Mouse (Mus musculus): ENCODE measurements around the gene Ap1s1. TPM values are rescaled to one million over a fixed set of nuclear protein-coding genes. Genes with fewer than 3 reads are reported as not detected.

The Ap1s1 gene
- polyA plus RNA-seq, 2 experiments, result 112 to 146 TPM

DNA sequence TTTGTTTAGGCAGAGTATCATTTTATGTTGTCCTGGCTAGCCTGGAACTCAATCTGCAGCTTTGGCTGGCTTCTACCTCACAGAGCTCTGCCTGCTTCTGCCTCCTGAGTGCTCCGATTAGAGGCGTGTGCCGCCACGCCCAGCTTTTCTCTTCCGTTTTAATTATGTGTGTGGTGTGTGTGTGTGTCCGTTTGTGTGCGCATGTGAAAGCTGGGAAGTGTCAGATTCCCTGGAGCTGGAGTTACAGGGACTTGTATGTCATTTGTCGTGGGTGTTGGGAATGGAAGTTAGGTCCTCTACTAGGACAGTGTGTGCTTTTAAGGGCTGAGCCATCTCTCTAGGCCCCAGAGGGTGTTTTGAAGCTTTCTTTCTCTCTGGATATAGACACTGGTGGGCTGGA, 27.2 kb upstream of the Ap1s1 start:
- no peak overlapping the region for H3K9ac ChIP-seq (ENCODE audit: low read depth, low read length, severe bottlenecking)
- H3K4me3 ChIP-seq (replicated peaks; ENCODE audit: low read length), result no peak overlapping the region
- no peak for ATAC-seq (ENCODE audit: low FRiP score, low read depth)
- 92% methylated on average over 8 of the region's 8 CpGs for WGBS
- no peaks in the 10 kb centered on the region for H3K36me3 ChIP-seq (ENCODE audit: control insufficient read depth, insufficient read depth, low read length)
- peaks cover 9% of the 10 kb centered on the region for H3K4me1 ChIP-seq (ENCODE audit: control insufficient read depth, insufficient read depth, low read length)
- no peak for TF ChIP-seq POLR2A (IDR thresholded peaks at IDR 0.05; ENCODE audit: borderline replicate concordance, extremely low read depth, insufficient read depth, insufficient read length)
- H3K27ac ChIP-seq (replicated peaks; ENCODE audit: low read depth, low read length), result 0 out of 2 replicates have a peak overlapping the region, but pooled peaks have one; percentile 52
- no peaks in the 10 kb centered on the region for H3K9me3 ChIP-seq (ENCODE audit: control insufficient read depth, low read length)
- no peak for DNase-seq (ENCODE audit: low spot score)
- no peak overlapping the region for H3K4me2 ChIP-seq (replicated peaks; ENCODE audit: low read depth, low read length, severe bottlenecking)
- H3K27me3 ChIP-seq (ENCODE audit: control insufficient read depth, insufficient read depth, low read length), result no peaks in the 10 kb centered on the region

DNA sequence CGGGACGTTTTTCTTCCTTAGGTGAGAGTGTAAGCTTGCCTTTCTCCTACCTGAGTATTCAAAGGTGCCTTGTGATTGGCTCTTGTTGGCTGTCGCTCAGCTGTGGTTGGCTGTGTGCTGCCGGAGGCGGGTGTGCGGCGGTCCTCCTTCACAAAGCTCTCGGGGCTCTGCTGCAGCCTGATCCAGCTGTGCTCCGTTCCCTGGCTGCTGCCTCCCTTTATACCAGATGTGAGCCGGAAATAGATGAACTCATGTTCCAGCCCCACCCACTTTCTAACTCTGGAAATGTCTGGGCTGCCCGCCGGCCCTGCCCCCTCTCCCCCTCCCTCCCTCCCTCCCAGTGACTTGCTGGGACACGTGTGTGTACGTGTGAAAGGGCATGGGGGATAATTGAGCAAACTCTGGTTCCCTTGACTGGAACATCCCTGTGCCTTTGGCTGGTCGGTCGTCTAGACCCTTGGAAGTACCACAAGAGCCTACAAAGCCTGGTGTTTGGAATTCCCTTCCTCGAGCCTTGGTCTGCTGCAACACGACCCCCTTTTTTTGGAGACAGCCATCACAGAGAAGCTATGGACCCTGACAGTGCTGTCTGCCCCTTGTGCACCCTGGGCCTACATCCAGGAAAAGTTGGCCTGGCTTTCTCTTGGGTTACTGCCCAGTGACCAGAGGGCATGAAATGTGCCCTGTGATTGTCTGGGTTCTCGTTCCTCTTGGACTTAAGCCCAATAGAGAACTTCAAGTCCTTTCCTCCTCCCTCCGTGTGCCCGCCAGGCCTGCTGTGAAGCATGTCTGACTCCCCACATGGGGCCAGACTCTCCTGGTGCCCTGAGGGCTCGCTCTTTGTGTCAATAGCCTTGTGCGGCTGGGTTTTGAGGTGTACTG, 26.4 kb upstream of the Ap1s1 start, which contains the start of gene Serpine1:
TSS of gene Serpine1 (minus strand) at position 190 of the 882 bp plus-strand sequence.
- Histone ChIP-seq H3K36me3 (ENCODE audit: control insufficient read depth, insufficient read depth, low read length) (no peaks in the 10 kb centered on the region), H3K9ac (ENCODE audit: low read depth, low read length, severe bottlenecking) (peak within 1 kb of the TSS; percentile 40; the same call in 1 of the 2 replicates), H3K27me3 (ENCODE audit: control insufficient read depth, insufficient read depth, low read length) (no peaks in the 10 kb centered on the region), H3K9me3 (ENCODE audit: control insufficient read depth, low read length) (no peaks in the 10 kb centered on the region), H3K27ac (replicated peaks; ENCODE audit: low read depth, low read length) (peak within 1 kb of the TSS; percentile 58), H3K4me3 (replicated peaks; ENCODE audit: low read length) (peak within 1 kb of the TSS; percentile 26), H3K4me1 (ENCODE audit: control insufficient read depth, insufficient read depth, low read length) (peaks cover 9% of the 10 kb centered on the region), H3K4me2 (replicated peaks; ENCODE audit: low read depth, low read length, severe bottlenecking) (peak within 1 kb of the TSS; percentile 48)
- 16% methylated on average over 23 of the region's 23 CpGs for WGBS
- ATAC-seq (ENCODE audit: low FRiP score, low read depth) (peak; percentile 97), DNase-seq (ENCODE audit: low spot score) (peak; percentile 88)
- TF ChIP-seq POLR2A (IDR thresholded peaks at IDR 0.05; ENCODE audit: borderline replicate concordance, extremely low read depth, insufficient read depth, insufficient read length), result peak; percentile 80; the same call in 1 of the 2 replicates

DNA sequence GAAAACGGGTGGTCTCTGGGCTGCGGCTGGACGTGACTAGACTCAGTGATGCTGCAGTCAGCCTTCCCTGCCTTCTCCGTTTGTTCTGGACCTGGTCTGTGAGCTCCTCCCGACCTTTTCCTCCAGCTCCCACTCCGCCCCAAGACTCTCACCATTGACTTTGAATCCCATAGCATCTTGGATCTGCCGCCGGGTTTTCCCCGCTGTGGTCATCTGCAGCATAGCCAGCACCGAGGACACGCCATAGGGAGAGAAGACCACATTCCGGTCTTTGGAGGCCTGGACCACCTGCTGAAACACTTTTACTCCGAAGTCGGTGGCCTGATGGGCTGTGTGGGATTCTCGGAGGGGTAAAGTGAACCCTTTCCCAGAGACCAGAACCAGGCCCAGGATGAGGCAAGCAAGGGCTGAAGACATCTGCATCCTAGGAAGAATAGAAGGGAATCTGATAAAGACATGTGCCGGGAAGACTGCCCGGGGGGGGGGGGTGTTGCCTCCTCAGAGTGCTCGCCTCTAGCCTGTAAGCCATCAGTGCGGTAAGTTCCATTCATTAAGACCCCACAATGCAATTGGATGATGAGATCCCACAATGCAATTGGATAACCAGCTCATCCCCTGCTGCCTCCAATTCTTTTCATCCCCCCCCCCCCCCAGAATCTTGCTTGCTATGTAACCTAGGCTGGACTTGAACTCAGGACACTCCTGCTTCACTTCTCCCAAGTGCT, 25.1 kb upstream of the Ap1s1 start:
- DNase-seq (ENCODE audit: low spot score) (no peak), ATAC-seq (ENCODE audit: low FRiP score, low read depth) (no peak)
- TF ChIP-seq POLR2A (IDR thresholded peaks at IDR 0.05; ENCODE audit: borderline replicate concordance, extremely low read depth, insufficient read depth, insufficient read length), result no peak
- no peaks in the 10 kb centered on the region for H3K36me3 ChIP-seq (ENCODE audit: control insufficient read depth, insufficient read depth, low read length)
- no peak overlapping the region for H3K4me2 ChIP-seq (replicated peaks; ENCODE audit: low read depth, low read length, severe bottlenecking)
- no peak overlapping the region for H3K9ac ChIP-seq (ENCODE audit: low read depth, low read length, severe bottlenecking)
- H3K27me3 ChIP-seq (ENCODE audit: control insufficient read depth, insufficient read depth, low read length), result no peaks in the 10 kb centered on the region
- 86% methylated on average over 19 of the region's 19 CpGs for WGBS
- H3K27ac ChIP-seq (replicated peaks; ENCODE audit: low read depth, low read length), result no peak overlapping the region
- H3K9me3 ChIP-seq (ENCODE audit: control insufficient read depth, low read length), result no peaks in the 10 kb centered on the region
- H3K4me3 ChIP-seq (replicated peaks; ENCODE audit: low read length), result no peak overlapping the region
- H3K4me1 ChIP-seq (ENCODE audit: control insufficient read depth, insufficient read depth, low read length), result peaks cover 9% of the 10 kb centered on the region

DNA sequence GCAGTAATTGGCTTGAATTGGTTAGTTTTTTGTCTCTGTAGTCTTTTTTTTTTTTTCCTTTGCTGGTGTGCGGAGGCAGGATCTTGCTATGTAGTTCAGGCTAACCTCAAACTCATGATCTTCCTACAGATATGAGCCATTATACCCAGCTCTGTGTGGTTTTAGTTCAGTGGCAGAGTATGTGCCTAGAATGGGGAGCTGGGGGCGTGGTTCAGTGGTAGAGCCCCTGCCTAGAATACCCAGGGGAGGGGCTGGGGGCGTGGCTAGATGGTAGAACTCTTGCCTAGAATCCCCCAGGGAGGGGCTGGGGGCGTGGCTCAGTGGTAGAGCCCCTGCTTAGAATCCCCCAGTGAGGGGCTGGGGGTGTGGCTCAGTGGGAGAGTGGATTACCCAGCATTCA, 22.8 kb upstream of the Ap1s1 start:
- H3K27ac ChIP-seq (replicated peaks; ENCODE audit: low read depth, low read length), result no peak overlapping the region
- DNase-seq (ENCODE audit: low spot score), result no peak
- H3K4me1 ChIP-seq (ENCODE audit: control insufficient read depth, insufficient read depth, low read length), result peaks cover 9% of the 10 kb centered on the region
- no peak overlapping the region for H3K9ac ChIP-seq (ENCODE audit: low read depth, low read length, severe bottlenecking)
- H3K4me3 ChIP-seq (replicated peaks; ENCODE audit: low read length), result no peak overlapping the region
- no peak for TF ChIP-seq POLR2A (IDR thresholded peaks at IDR 0.05; ENCODE audit: borderline replicate concordance, extremely low read depth, insufficient read depth, insufficient read length)
- no peaks in the 10 kb centered on the region for H3K27me3 ChIP-seq (ENCODE audit: control insufficient read depth, insufficient read depth, low read length)
- no peaks in the 10 kb centered on the region for H3K9me3 ChIP-seq (ENCODE audit: control insufficient read depth, low read length)
- WGBS, result 69% methylated on average over 4 of the region's 4 CpGs
- H3K36me3 ChIP-seq (ENCODE audit: control insufficient read depth, insufficient read depth, low read length), result no peaks in the 10 kb centered on the region
- no peak for ATAC-seq (ENCODE audit: low FRiP score, low read depth)
- no peak overlapping the region for H3K4me2 ChIP-seq (replicated peaks; ENCODE audit: low read depth, low read length, severe bottlenecking)

DNA sequence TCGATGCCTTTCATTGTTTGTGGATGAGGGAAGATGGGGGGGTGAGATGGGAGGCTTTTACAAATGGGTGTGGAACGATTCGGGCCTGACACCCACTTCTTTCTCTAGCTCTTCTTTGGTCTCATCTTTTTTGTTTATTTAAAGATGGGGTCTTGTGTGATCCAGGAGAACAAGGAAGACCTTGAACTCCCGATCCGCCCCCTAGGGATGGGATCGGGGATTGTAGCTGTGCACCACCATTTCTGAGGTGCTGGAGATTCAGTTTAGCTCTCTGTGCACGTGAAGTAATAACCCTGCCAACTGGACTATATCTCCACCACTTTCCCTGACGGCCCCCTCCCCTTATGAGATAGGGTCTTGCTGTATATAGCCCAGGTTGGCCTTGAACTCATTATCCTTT, 20.0 kb upstream of the Ap1s1 start:
- Histone ChIP-seq H3K4me3 (replicated peaks; ENCODE audit: low read length) (no peak overlapping the region), H3K27me3 (ENCODE audit: control insufficient read depth, insufficient read depth, low read length) (no peaks in the 10 kb centered on the region), H3K9me3 (ENCODE audit: control insufficient read depth, low read length) (no peaks in the 10 kb centered on the region), H3K4me1 (ENCODE audit: control insufficient read depth, insufficient read depth, low read length) (no peaks in the 10 kb centered on the region), H3K4me2 (replicated peaks; ENCODE audit: low read depth, low read length, severe bottlenecking) (no peak overlapping the region), H3K27ac (replicated peaks; ENCODE audit: low read depth, low read length) (no peak overlapping the region), H3K9ac (ENCODE audit: low read depth, low read length, severe bottlenecking) (no peak overlapping the region), H3K36me3 (ENCODE audit: control insufficient read depth, insufficient read depth, low read length) (no peaks in the 10 kb centered on the region)
- no peak for TF ChIP-seq POLR2A (IDR thresholded peaks at IDR 0.05; ENCODE audit: borderline replicate concordance, extremely low read depth, insufficient read depth, insufficient read length)
- 77% methylated on average over 8 of the region's 8 CpGs for WGBS
- no peak for ATAC-seq (ENCODE audit: low FRiP score, low read depth)
- DNase-seq (ENCODE audit: low spot score), result no peak
